Mouse (Mus musculus) myocyte (in vitro differentiated cells): ENCODE measurements around the gene Rbfox1. TPM values are rescaled to one million over a fixed set of nuclear protein-coding genes. Genes with fewer than 3 reads are reported as not detected.

Source experiments
- H3K27me3 ChIP-seq: one replicate; pipeline ENCODE4 v1.6.1; 2011; ENCODE audit not compliant: control insufficient read depth, insufficient read depth, insufficient read length
- H3K36me3 ChIP-seq: one replicate; pipeline ENCODE4 v1.6.1; 2011; ENCODE audit not compliant: control insufficient read depth, insufficient read depth
- H3K4me2 ChIP-seq: one replicate; pipeline ENCODE4 v1.6.1; 2011; ENCODE audit warnings: low read depth, control low read depth
- H3K4me3 ChIP-seq: one replicate; pipeline ENCODE4 v1.5.1; 2011; ENCODE audit warnings: mild to moderate bottlenecking, control low read depth, moderate library complexity
- H3K79me2 ChIP-seq: one replicate; pipeline ENCODE4 v1.6.1; 2011; ENCODE audit not compliant: control insufficient read depth, insufficient read depth
- H3ac ChIP-seq: one replicate; pipeline ENCODE4 v1.6.1; 2011; ENCODE audit not compliant: control insufficient read depth, insufficient read length
- CEBPB ChIP-seq: IDR thresholded peaks from 2 replicates; pipeline ENCODE4 v1.6.1; 2011; ENCODE audit warnings: mild to moderate bottlenecking, moderate library complexity; ENCODE audit not compliant: poor library complexity, insufficient read depth, severe bottlenecking
- E2F4 ChIP-seq: IDR thresholded peaks from one replicate; pipeline ENCODE4 v1.6.1; 2011; ENCODE audit warnings: mild to moderate bottlenecking, control low read depth, moderate library complexity; ENCODE audit not compliant: insufficient read depth
- MAX ChIP-seq: IDR thresholded peaks from one replicate; pipeline ENCODE4 v1.6.1; 2011; ENCODE audit warnings: low read depth, mild to moderate bottlenecking, control low read depth
- MYOD1 ChIP-seq, 3 experiments: IDR thresholded peaks; one replicate each; pipeline ENCODE4 v1.6.1; 2011; ENCODE audit warnings: control low read depth in 2 of 3, low read depth in 2 of 3, mild to moderate bottlenecking in 2 of 3, moderate library complexity in 1 of 3; ENCODE audit not compliant: insufficient read length in 2 of 3, control insufficient read depth in 1 of 3
- MYOG ChIP-seq, 3 experiments: IDR thresholded peaks; one replicate each; pipeline ENCODE4 v1.6.1; 2011; ENCODE audit warnings: control low read depth in 2 of 3, low read depth in 2 of 3, mild to moderate bottlenecking in 2 of 3; ENCODE audit not compliant: insufficient read length in 2 of 3, control insufficient read depth in 1 of 3, insufficient read depth in 1 of 3
- POLR2A ChIP-seq: IDR thresholded peaks from one replicate; pipeline ENCODE4 v1.6.1; 2011; ENCODE audit warnings: low read depth, mild to moderate bottlenecking, control low read depth, moderate library complexity; ENCODE audit not compliant: insufficient read length
- POLR2AphosphoS2 ChIP-seq: IDR thresholded peaks from one replicate; pipeline ENCODE4 v1.6.1; 2011; ENCODE audit warnings: low read depth, control low read depth; ENCODE audit not compliant: insufficient read length
- REST ChIP-seq: IDR thresholded peaks from one replicate; pipeline ENCODE4 v1.6.1; 2011; ENCODE audit warnings: mild to moderate bottlenecking, control low read depth, moderate library complexity; ENCODE audit not compliant: insufficient read depth, insufficient read length
- SRF ChIP-seq: IDR thresholded peaks from one replicate; pipeline ENCODE4 v1.6.1; 2011; ENCODE audit warnings: low read depth; ENCODE audit not compliant: control insufficient read depth, insufficient read length
- TCF12 ChIP-seq: IDR thresholded peaks from one replicate; pipeline ENCODE4 v1.6.1; 2011; ENCODE audit warnings: mild to moderate bottlenecking, control low read depth; ENCODE audit not compliant: poor library complexity, insufficient read depth, severe bottlenecking
- TCF3 ChIP-seq: IDR thresholded peaks from one replicate; pipeline ENCODE4 v1.6.1; 2011; ENCODE audit warnings: low read depth, control low read depth; ENCODE audit not compliant: insufficient read length
- USF1 ChIP-seq: IDR thresholded peaks from one replicate; pipeline ENCODE4 v1.6.1; 2011; ENCODE audit warnings: low read depth, mild to moderate bottlenecking, control low read depth, moderate library complexity
- polyA plus RNA-seq: library from polyadenylated mRNA; unstranded; fragments of >200 nt; fragmentation: generic; extraction: Trizol; gene quantifications from one replicate; pipeline ENCODE4 v1.2.1, GENCODE M21; 2012; ENCODE audit warnings: missing spikeins

Gene Rbfox1
- polyA plus RNA-seq, 1 experiment: 8.3 TPM

DNA sequence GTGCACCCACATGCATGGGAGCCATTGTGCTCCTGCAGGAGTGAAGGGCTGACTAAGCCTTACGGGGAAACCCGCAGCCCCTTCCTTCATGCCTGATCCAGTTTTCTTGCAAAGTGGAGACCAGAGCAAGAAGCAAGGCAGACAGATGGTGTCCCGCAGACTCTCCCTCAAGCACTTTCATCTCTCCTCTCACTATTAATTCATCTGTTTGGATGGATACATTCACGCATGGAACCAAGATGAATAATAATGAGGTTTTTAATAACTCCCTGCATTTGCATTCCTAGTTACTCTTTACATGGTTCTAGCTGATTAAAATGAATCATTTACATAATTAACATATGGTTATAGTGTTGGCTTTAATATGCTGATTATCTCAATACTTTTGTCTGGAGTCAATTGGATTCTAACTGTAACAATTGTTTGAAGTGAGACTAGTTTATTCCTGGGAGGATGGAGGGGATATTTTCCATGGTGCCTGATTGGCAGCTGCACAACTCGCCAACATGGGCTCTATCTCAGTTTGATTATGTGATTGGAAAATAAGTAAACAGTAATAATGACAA lies 1221.4 kb downstream of the Rbfox1 start:
- Histone ChIP-seq H3K4me2 (no peak overlapping the region), H3K36me3 (no peaks in the 10 kb centered on the region), H3K27me3 (no peaks in the 10 kb centered on the region), H3K4me3 (no peak overlapping the region), H3K79me2 (no peaks in the 10 kb centered on the region), H3ac (no peak overlapping the region)
- TF ChIP-seq SRF (no peak), REST (no peak), USF1 (no peak), MYOG (IDR thresholded peaks at IDR 0.05; ENCODE audit: control insufficient read depth in 1 of 3, insufficient read depth in 1 of 3, insufficient read length in 2 of 3, low read depth in 2 of 3) (no peak), TCF3 (no peak), CEBPB (no peak), TCF12 (no peak), MYOD1 (IDR thresholded peaks at IDR 0.05; ENCODE audit: control insufficient read depth in 1 of 3, insufficient read length in 2 of 3, low read depth in 2 of 3) (no peak), POLR2A (no peak), MAX (no peak), E2F4 (no peak), POLR2AphosphoS2 (no peak)

DNA sequence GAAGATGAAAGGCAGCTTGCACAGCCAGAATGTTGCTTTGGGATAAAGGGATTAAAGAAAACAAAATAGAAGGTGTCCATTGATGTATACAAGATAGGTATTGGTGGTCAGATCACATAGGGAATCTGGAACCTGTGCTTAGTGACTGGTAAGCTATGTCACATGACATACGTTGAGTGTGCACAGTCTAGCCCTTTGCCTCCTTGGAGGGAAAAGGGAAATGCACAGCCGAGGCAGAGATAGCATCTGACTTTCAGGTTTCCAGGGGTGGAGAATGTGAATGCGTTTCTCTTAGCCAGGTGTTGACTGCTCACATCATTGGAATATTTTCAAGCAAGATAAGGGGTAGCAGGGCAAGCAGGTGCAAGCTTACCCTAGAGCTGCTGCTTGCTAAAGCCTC lies 1230.8 kb downstream of the Rbfox1 start:
- Histone ChIP-seq H3ac (no peak overlapping the region), H3K36me3 (no peaks in the 10 kb centered on the region), H3K79me2 (no peaks in the 10 kb centered on the region), H3K4me2 (no peak overlapping the region), H3K4me3 (no peak overlapping the region), H3K27me3 (no peaks in the 10 kb centered on the region)
- TF ChIP-seq E2F4 (no peak), MYOG (IDR thresholded peaks at IDR 0.05; ENCODE audit: control insufficient read depth in 1 of 3, insufficient read depth in 1 of 3, insufficient read length in 2 of 3, low read depth in 2 of 3) (no peak), SRF (no peak), REST (no peak), POLR2A (no peak), TCF3 (no peak), CEBPB (no peak), POLR2AphosphoS2 (no peak), USF1 (no peak), MAX (no peak), TCF12 (no peak), MYOD1 (IDR thresholded peaks at IDR 0.05; ENCODE audit: control insufficient read depth in 1 of 3, insufficient read length in 2 of 3, low read depth in 2 of 3) (no peak)

DNA sequence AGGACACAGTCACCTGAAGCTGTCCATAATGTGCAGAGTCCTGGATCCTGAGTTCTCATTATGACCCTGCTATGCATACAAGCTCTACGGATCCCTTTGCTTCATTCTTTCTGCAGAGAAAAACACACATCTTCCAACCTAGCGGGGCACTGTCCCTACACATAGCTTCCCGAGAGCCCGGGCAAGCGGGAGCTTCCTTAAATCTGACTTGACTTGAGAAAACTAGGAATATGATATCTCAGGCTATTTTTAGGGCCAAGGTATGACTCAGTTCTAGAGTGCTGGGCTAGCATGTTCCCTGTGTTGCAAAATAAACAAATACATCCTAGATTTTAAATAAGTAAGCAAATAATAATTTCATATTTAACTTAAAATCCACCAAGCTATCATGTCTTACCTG lies 1244.4 kb downstream of the Rbfox1 start:
- no peaks in the 10 kb centered on the region for H3K27me3 ChIP-seq
- H3K79me2 ChIP-seq: no peaks in the 10 kb centered on the region
- H3K4me2 ChIP-seq: no peak overlapping the region
- H3ac ChIP-seq: no peak overlapping the region
- H3K36me3 ChIP-seq: no peaks in the 10 kb centered on the region
- H3K4me3 ChIP-seq: no peak overlapping the region
- TF ChIP-seq MYOG (IDR thresholded peaks at IDR 0.05; ENCODE audit: control insufficient read depth in 1 of 3, insufficient read depth in 1 of 3, insufficient read length in 2 of 3, low read depth in 2 of 3) (no peak), POLR2A (no peak), E2F4 (no peak), CEBPB (no peak), MAX (no peak), REST (no peak), SRF (no peak), USF1 (no peak), TCF3 (no peak), TCF12 (no peak), MYOD1 (IDR thresholded peaks at IDR 0.05; ENCODE audit: control insufficient read depth in 1 of 3, insufficient read length in 2 of 3, low read depth in 2 of 3) (no peak), POLR2AphosphoS2 (no peak)

DNA sequence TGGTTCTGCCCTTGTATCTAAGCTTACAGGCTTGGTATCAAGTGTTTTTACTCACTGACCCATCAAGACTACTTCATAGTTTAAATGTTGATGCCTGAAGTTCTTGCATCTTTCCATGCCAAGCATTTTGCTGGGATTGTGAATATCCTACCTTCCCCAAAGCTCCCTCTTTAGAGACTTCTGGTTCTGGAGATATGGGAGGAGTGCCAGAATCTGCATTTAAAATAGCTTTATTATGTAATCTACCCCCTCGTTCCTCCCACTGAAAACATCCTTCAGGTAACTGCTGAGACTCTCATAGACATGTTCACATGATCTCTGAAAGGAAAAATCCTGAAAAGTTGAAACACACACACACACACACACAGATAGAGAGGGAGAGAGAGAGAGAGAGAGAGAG lies 1247.3 kb downstream of the Rbfox1 start:
- H3ac ChIP-seq: no peak overlapping the region
- no peak for TF ChIP-seq TCF12
- H3K79me2 ChIP-seq: no peaks in the 10 kb centered on the region
- H3K4me2 ChIP-seq: no peak overlapping the region
- H3K36me3 ChIP-seq: no peaks in the 10 kb centered on the region
- no peaks in the 10 kb centered on the region for H3K27me3 ChIP-seq
- H3K4me3 ChIP-seq: no peak overlapping the region

DNA sequence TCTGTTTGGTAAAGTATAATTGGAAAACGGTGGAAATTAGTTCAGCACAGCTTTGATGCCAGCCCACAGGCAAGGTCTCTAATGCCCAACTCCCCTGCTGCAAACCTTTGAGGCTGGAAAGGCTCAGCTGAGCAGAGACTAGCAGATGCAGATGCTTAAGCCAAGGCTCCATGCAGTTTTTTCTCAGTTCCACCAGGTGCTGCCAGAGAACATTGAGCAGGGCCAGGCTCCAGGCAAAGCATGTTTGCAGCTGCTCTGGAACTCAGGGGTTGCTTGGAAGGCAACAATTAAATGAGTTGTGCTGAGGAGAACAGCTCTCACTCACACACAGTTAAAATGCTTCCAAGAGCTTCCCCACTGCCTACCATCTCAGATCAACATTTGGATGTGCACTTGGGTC lies 1251.8 kb downstream of the Rbfox1 start:
- no peak overlapping the region for H3K4me3 ChIP-seq
- no peak overlapping the region for H3ac ChIP-seq
- H3K4me2 ChIP-seq: no peak overlapping the region
- H3K79me2 ChIP-seq: no peaks in the 10 kb centered on the region
- H3K36me3 ChIP-seq: no peaks in the 10 kb centered on the region
- H3K27me3 ChIP-seq: no peaks in the 10 kb centered on the region
- TF ChIP-seq TCF12 (no peak), SRF (no peak), REST (no peak), MYOD1 (IDR thresholded peaks at IDR 0.05; ENCODE audit: control insufficient read depth in 1 of 3, insufficient read length in 2 of 3, low read depth in 2 of 3) (peak in 1 of 3 experiments; percentile 4)
